Mouse (Mus musculus) megakaryocyte progenitor cell, adult 5-6 weeks (primary cell): ENCODE results near the gene Flywch2. TPM values are rescaled to one million over a fixed set of nuclear protein-coding genes. Genes with fewer than 3 reads are reported as not detected.

Experiments
- ATAC-seq: replicated peaks from 2 replicates; pipeline ENCODE4 v1.8.0; 2016; ENCODE audit warnings: mild to moderate bottlenecking, moderate TSS enrichment, inconsistent platforms; ENCODE audit not compliant: poor library complexity
- total RNA-seq, 2 experiments: library from RNA; stranded (forward) in 1 of 2; stranded (reverse) in 1 of 2; fragments of 157-497, 149-512 nt in 1 of 2; fragments of 200-1000 nt in 1 of 2; gene quantifications; 2 replicates each; pipeline versions ENCODE4 v1.2.3 to v1.2.4; 2015 to 2017

The Flywch2 gene
- total RNA-seq, 2 experiments from 2014 or later, result 3.3 TPM; not detected in 1

DNA sequence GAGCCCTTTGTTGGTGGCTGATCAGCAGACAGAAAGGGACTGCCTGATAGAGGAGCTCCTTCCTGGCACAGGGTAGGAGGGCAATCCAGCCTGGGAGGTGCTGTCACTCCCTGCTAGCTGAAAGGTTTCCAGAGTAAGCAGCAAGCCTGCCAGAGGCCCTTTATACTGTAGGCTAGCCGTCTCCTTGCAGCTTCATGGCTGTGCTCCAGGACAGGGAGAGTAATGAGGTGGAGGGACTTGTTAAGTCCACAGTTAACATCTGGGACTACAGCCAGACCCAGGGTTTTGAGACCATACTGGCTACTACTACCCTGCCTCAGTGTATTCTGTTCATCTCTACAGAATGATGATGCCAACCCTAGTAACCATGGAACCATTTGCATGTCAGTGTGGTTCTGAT is 51.5 kb downstream of the Flywch2 start:
- ATAC-seq, result no peak

DNA sequence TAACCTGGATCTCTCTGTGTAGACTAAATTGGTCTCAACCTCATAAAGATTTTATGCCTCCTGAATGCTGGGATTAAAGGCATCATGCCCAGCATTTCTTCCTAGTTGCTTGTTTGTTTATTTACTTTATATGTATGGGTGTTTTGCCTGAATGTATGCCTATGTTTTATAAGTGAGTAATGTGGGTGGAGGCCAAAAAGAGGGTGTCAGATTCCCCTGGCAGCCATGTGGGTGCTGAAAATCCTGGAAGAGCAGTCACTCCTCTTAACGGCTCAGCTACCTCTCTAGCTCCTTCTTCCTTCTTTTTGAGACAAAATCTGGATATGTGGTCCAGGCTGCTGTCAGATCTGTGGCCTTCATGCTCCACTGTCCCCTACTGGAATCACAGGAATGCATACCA is 55.4 kb downstream of the Flywch2 start:
- ATAC-seq, result no peak

Other genes with a start within 250 kb of the Flywch2 start
- 3.6 and 5.3 TPM in 2 replicates for gene Zfp213, start 221.8 kb downstream of the Flywch2 start, total RNA-seq (2015)
- 6.5 and 9.2 TPM in 2 replicates for gene Zfp213, start 221.8 kb downstream of the Flywch2 start, total RNA-seq (2017)
- gene Zfp13, start 186.6 kb downstream of the Flywch2 start, total RNA-seq (2015), result 0.37 TPM in 1 of 2 replicates, not detected in the other
- 0.92 and 1.3 TPM in 2 replicates for gene Zfp13, start 186.6 kb downstream of the Flywch2 start, total RNA-seq (2017)
- not detected in 2 replicates for gene Zscan10, start 185.2 kb downstream of the Flywch2 start, total RNA-seq (2015)
- not detected in 2 replicates for gene Zscan10, start 185.2 kb downstream of the Flywch2 start, total RNA-seq (2017)
- gene Mmp25, start 140.8 kb downstream of the Flywch2 start, total RNA-seq (2015), result 1.3 and 1.4 TPM in 2 replicates
- gene Mmp25, start 140.8 kb downstream of the Flywch2 start, total RNA-seq (2017), result 0.42 and 1.4 TPM in 2 replicates
- gene Bicdl2, start 125.6 kb downstream of the Flywch2 start, total RNA-seq (2015), result not detected in 2 replicates
- not detected in 2 replicates for gene Bicdl2, start 125.6 kb downstream of the Flywch2 start, total RNA-seq (2017)
- 39.1 and 42.7 TPM in 2 replicates for gene Hcfc1r1, start 112.5 kb downstream of the Flywch2 start, total RNA-seq (2015)
- gene Hcfc1r1, start 112.5 kb downstream of the Flywch2 start, total RNA-seq (2017), result 17.8 and 20.2 TPM in 2 replicates
- gene Thoc6, start 112.2 kb downstream of the Flywch2 start, total RNA-seq (2015), result 32.3 and 33.4 TPM in 2 replicates
- gene Thoc6, start 112.2 kb downstream of the Flywch2 start, total RNA-seq (2017), result 45.7 and 51.2 TPM in 2 replicates
- 3.6 and 4.3 TPM in 2 replicates for gene Tnfrsf12a, start 108.6 kb downstream of the Flywch2 start, total RNA-seq (2015)
- 5.9 and 7.9 TPM in 2 replicates for gene Tnfrsf12a, start 108.6 kb downstream of the Flywch2 start, total RNA-seq (2017)
- not detected in 2 replicates for gene Cldn6, start 106.8 kb downstream of the Flywch2 start, total RNA-seq (2015)
- gene Cldn6, start 106.8 kb downstream of the Flywch2 start, total RNA-seq (2017), result not detected in 2 replicates
- not detected in 2 replicates for gene Cldn9, start 102.1 kb downstream of the Flywch2 start, total RNA-seq (2015)
- gene Cldn9, start 102.1 kb downstream of the Flywch2 start, total RNA-seq (2017), result not detected in 2 replicates
- gene 1520401A03Rik, start 63.3 kb downstream of the Flywch2 start, total RNA-seq (2015), result not detected in 2 replicates
- gene 1520401A03Rik, start 63.3 kb downstream of the Flywch2 start, total RNA-seq (2017), result not detected in 2 replicates
- gene Pkmyt1, start 59.7 kb downstream of the Flywch2 start, total RNA-seq (2015), result 34.5 and 36.9 TPM in 2 replicates
- 17.3 and 20.5 TPM in 2 replicates for gene Pkmyt1, start 59.7 kb downstream of the Flywch2 start, total RNA-seq (2017)
- gene Paqr4, start 45.2 kb downstream of the Flywch2 start, total RNA-seq (2015), result 1.3 and 1.6 TPM in 2 replicates
- 1.9 and 2.4 TPM in 2 replicates for gene Paqr4, start 45.2 kb downstream of the Flywch2 start, total RNA-seq (2017)
- gene Kremen2, start 40.2 kb downstream of the Flywch2 start, total RNA-seq (2015), result 0.05 TPM in 1 of 2 replicates, not detected in the other
- gene Kremen2, start 40.2 kb downstream of the Flywch2 start, total RNA-seq (2017), result not detected in 2 replicates
- gene Flywch1, start 14.5 kb downstream of the Flywch2 start, total RNA-seq (2015), result 4.7 and 5.1 TPM in 2 replicates
- 9.9 and 10.6 TPM in 2 replicates for gene Flywch1, start 14.5 kb downstream of the Flywch2 start, total RNA-seq (2017)
- 298 and 382 TPM in 2 replicates for gene Srrm2, start 4.5 kb upstream of the Flywch2 start, total RNA-seq (2015)
- 96.7 and 109 TPM in 2 replicates for gene Srrm2, start 4.5 kb upstream of the Flywch2 start, total RNA-seq (2017)
- gene Elob, start 43.1 kb upstream of the Flywch2 start, total RNA-seq (2015), result 262 and 312 TPM in 2 replicates
- gene Elob, start 43.1 kb upstream of the Flywch2 start, total RNA-seq (2017), result 108 and 112 TPM in 2 replicates
- gene Prss33, start 50.0 kb upstream of the Flywch2 start, total RNA-seq (2015), result not detected in 2 replicates
- not detected in 2 replicates for gene Prss33, start 50.0 kb upstream of the Flywch2 start, total RNA-seq (2017)
- gene Prss32, start 57.8 kb upstream of the Flywch2 start, total RNA-seq (2015), result not detected in 2 replicates
- not detected in 2 replicates for gene Prss32, start 57.8 kb upstream of the Flywch2 start, total RNA-seq (2017)
- gene Prss41, start 58.1 kb upstream of the Flywch2 start, total RNA-seq (2015), result 0.35 TPM in 1 of 2 replicates, not detected in the other
- not detected in 2 replicates for gene Prss41, start 58.1 kb upstream of the Flywch2 start, total RNA-seq (2017)
- gene Prss21, start 82.0 kb upstream of the Flywch2 start, total RNA-seq (2015), result not detected in 2 replicates
- not detected in 2 replicates for gene Prss21, start 82.0 kb upstream of the Flywch2 start, total RNA-seq (2017)
- not detected in 2 replicates for gene Dcpp1, start 94.8 kb upstream of the Flywch2 start, total RNA-seq (2015)
- not detected in 2 replicates for gene Dcpp1, start 94.8 kb upstream of the Flywch2 start, total RNA-seq (2017)
- gene Dcpp2, start 94.8 kb upstream of the Flywch2 start, total RNA-seq (2015), result not detected in 2 replicates
- not detected in 2 replicates for gene Dcpp2, start 94.8 kb upstream of the Flywch2 start, total RNA-seq (2017)
- gene Dcpp3, start 131.4 kb upstream of the Flywch2 start, total RNA-seq (2015), result not detected in 2 replicates
- not detected in 2 replicates for gene Dcpp3, start 131.4 kb upstream of the Flywch2 start, total RNA-seq (2017)
- gene Sbp, start 155.6 kb upstream of the Flywch2 start, total RNA-seq (2015), result not detected in 2 replicates
- gene Sbp, start 155.6 kb upstream of the Flywch2 start, total RNA-seq (2017), result not detected in 2 replicates
- gene Sbpl, start 169.2 kb upstream of the Flywch2 start, total RNA-seq (2015), result not detected in 2 replicates
- gene Sbpl, start 169.2 kb upstream of the Flywch2 start, total RNA-seq (2017), result not detected in 2 replicates
- gene Prss30, start 194.5 kb upstream of the Flywch2 start, total RNA-seq (2015), result 0.22 and 0.27 TPM in 2 replicates
- gene Prss30, start 194.5 kb upstream of the Flywch2 start, total RNA-seq (2017), result not detected in 2 replicates
- not detected in 2 replicates for gene Prss22, start 212.0 kb upstream of the Flywch2 start, total RNA-seq (2015)
- not detected in 2 replicates for gene Prss22, start 212.0 kb upstream of the Flywch2 start, total RNA-seq (2017)